Mouse (Mus musculus): ENCODE measurements around the gene Wfdc15a.

DNA sequence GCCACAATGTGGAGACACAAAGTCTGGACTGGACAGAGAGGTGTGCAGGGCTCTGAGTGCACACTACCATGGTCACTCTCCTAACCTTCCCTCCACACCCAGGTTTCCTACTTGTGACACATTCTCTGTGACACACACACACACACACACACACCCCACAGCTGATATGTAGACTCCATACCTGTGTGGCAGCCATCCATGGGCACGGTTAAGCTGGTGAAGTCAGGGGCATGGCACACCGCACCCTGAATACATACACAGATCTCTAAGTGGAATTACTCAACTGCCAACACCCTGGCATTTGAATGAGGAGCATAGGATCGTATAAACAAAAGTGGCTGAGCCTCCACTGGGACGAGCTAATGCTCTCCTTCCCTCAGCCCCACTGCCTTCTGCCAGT lies 19.2 kb downstream of the Wfdc15a start:
- TF ChIP-seq CTCF (IDR thresholded peaks at IDR 0.05), result no peak
- no peak for TF ChIP-seq EP300 (IDR thresholded peaks at IDR 0.05)

All from lung, postnatal 0 days (tissue).